Mouse (Mus musculus) cerebellum, adult 9-10 months (tissue): Measurements from ENCODE around the gene Tmem151a.
A peak's percentile ranks its signal among the peaks of the same experiment; 100 is the strongest.

Source experiments
- DNase-seq: peaks from one replicate; pipeline ENCODE4 v3.0.0; 2022

The Tmem151a gene

GRCm38 (mm10) chr19:5067040-5067799, 18.1 kb downstream of the Tmem151a start:
- no peak for DNase-seq

GRCm38 (mm10) chr19:5065104-5065503, 20.2 kb downstream of the Tmem151a start:
- no peak for DNase-seq

- no peak for DNase-seq
These were observed 22.9 kb downstream of the Tmem151a start for GRCm38 (mm10) chr19:5062446-5062845.

GRCm38 (mm10) chr19:5062041-5062440, 23.3 kb downstream of the Tmem151a start:
- no peak for DNase-seq

- no peak for DNase-seq
These were observed 24.7 kb downstream of the Tmem151a start for GRCm38 (mm10) chr19:5060365-5061330.

GRCm38 (mm10) chr19:5058801-5059771, 26.2 kb downstream of the Tmem151a start:
- no peak for DNase-seq

GRCm38 (mm10) chr19:5057876-5058775, 27.2 kb downstream of the Tmem151a start:
- DNase-seq, result no peak

GRCm38 (mm10) chr19:5056251-5056650, 29.1 kb downstream of the Tmem151a start:
- DNase-seq, result no peak

GRCm38 (mm10) chr19:5053909-5054308, 31.4 kb downstream of the Tmem151a start:
- DNase-seq, result peak; percentile 79

- DNase-seq, result peak; percentile 78
These were observed 32.5 kb downstream of the Tmem151a start for GRCm38 (mm10) chr19:5052853-5053252.

- DNase-seq, result no peak
These were observed 33.0 kb downstream of the Tmem151a start for GRCm38 (mm10) chr19:5052166-5052822.

- peak; percentile 59 for DNase-seq
These were observed 33.8 kb downstream of the Tmem151a start for GRCm38 (mm10) chr19:5051515-5051914.

- peak; percentile 51 for DNase-seq
These were observed 34.3 kb downstream of the Tmem151a start for GRCm38 (mm10) chr19:5051031-5051430.

GRCm38 (mm10) chr19:5050047-5050905, 35.1 kb downstream of the Tmem151a start, which contains the start of gene Rin1:
Rin1 (plus strand) TSS chr19:5050481.
- no peak for DNase-seq

GRCm38 (mm10) chr19:5049325-5049724, 36.0 kb downstream of the Tmem151a start:
- peak; percentile 43 for DNase-seq

GRCm38 (mm10) chr19:5048138-5049056, 36.9 kb downstream of the Tmem151a start:
- no peak for DNase-seq

GRCm38 (mm10) chr19:5045531-5045930, 39.8 kb downstream of the Tmem151a start:
- peak; percentile 44 for DNase-seq

- DNase-seq, result no peak
These were observed 43.7 kb downstream of the Tmem151a start for GRCm38 (mm10) chr19:5041588-5041987.
